Mouse (Mus musculus) hindbrain, embryonic 14.5 days (tissue): ENCODE measurements around the gene Prokr2. TPM values are rescaled to one million over a fixed set of nuclear protein-coding genes. Genes with fewer than 3 reads are reported as not detected.

Experiments
- ATAC-seq: fragments of 200-750 bp; cut with Nextera tagmentation; 2 replicates; pipeline ENCODE4 v1.8.0; 2017; ENCODE audit warnings: moderate number of reproducible peaks, mild to moderate bottlenecking, moderate TSS enrichment, moderate library complexity; ENCODE audit not compliant: low FRiP score
- DNase-seq: peaks from one replicate; pipeline ENCODE4 v3.0.0-alpha.2; 2015; ENCODE audit warnings: low spot score
- H3K27ac ChIP-seq: fragments of 300-500 bp; sonication (generic); 2 replicates; pipeline ENCODE4 v1.5.1; 2014; ENCODE audit warnings: mild to moderate bottlenecking, moderate library complexity
- H3K27me3 ChIP-seq: fragments of 300-500 bp; sonication (generic); 2 replicates; pipeline ENCODE4 v1.6.1; 2014; ENCODE audit warnings: mild to moderate bottlenecking, low read length, mixed read lengths; ENCODE audit not compliant: control insufficient read depth, insufficient read depth
- H3K36me3 ChIP-seq: fragments of 300-500 bp; sonication (generic); replicated peaks from 2 replicates; pipeline ENCODE4 v1.6.1; 2014; ENCODE audit not compliant: control insufficient read depth, insufficient read depth
- H3K4me1 ChIP-seq: fragments of 300-500 bp; sonication (generic); replicated peaks from 2 replicates; pipeline ENCODE4 v1.6.1; 2014; ENCODE audit warnings: antibody characterized with exemption, low read length, mixed read lengths; ENCODE audit not compliant: control insufficient read depth, insufficient read depth
- H3K4me2 ChIP-seq: fragments of 300-500 bp; sonication (generic); replicated peaks from 2 replicates; pipeline ENCODE4 v1.6.1; 2014; ENCODE audit warnings: mild to moderate bottlenecking, moderate library complexity
- H3K4me3 ChIP-seq: fragments of 300-500 bp; sonication (generic); replicated peaks from 2 replicates; pipeline ENCODE4 v1.5.1; 2014; ENCODE audit warnings: mild to moderate bottlenecking, low read length
- H3K9ac ChIP-seq: fragments of 300-500 bp; sonication (generic); 2 replicates; pipeline ENCODE4 v1.6.1; 2014
- H3K9me3 ChIP-seq: fragments of 300-500 bp; sonication (generic); 2 replicates; pipeline ENCODE4 v1.6.1; 2016; ENCODE audit warnings: low read length; ENCODE audit not compliant: control insufficient read depth
- WGBS: fragments of 180-500 bp; shearing (Covaris S2); extraction: QIAGEN DNeasy Blood & Tissue Kit; methylation state at CpG from one replicate; pipeline ENCODE4 v1.1.7; 2014; 5-methylcytosine and 5-hydroxymethylcytosine counted together
- polyA plus RNA-seq: library from polyadenylated mRNA; unstranded; fragments of >200 nt; fragmentation: Nextera tagmentation; extraction: Ambion mirVana; gene quantifications from 2 replicates; pipeline ENCODE4 v1.2.1, GENCODE M21; 2014

The Prokr2 gene
- polyA plus RNA-seq, 1 experiment from 2014 or later = 4.5 TPM

DNA sequence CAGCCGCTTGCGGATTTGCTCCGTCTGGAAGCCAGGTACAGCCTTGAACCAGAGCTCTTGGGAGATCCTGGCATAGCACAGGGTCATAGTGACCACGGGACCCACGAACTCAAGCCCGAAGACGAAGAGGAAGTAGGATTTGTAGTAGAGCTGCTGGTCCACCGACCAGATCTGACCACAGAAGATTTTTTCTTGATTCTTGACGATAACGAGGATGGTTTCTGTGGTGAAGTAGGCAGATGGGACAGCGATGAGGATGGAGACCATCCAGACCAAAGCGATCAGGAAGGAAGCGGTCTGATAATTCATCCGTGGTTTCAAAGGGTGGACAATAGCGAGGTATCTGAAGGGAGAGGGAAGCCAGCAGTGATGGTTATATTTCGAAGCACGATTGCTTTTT lies 11.5 kb downstream of the Prokr2 start:
- H3K4me2 ChIP-seq = no peak overlapping the region
- no peaks in the 10 kb centered on the region for H3K27me3 ChIP-seq
- H3K9ac ChIP-seq = no peak overlapping the region
- ATAC-seq = no peak
- WGBS = 93% methylated on average over 17 of the region's 17 CpGs
- no peaks in the 10 kb centered on the region for H3K4me1 ChIP-seq
- no peaks in the 10 kb centered on the region for H3K36me3 ChIP-seq
- H3K4me3 ChIP-seq = no peak overlapping the region
- H3K9me3 ChIP-seq = no peaks in the 10 kb centered on the region
- H3K27ac ChIP-seq = no peak overlapping the region
- no peak for DNase-seq

DNA sequence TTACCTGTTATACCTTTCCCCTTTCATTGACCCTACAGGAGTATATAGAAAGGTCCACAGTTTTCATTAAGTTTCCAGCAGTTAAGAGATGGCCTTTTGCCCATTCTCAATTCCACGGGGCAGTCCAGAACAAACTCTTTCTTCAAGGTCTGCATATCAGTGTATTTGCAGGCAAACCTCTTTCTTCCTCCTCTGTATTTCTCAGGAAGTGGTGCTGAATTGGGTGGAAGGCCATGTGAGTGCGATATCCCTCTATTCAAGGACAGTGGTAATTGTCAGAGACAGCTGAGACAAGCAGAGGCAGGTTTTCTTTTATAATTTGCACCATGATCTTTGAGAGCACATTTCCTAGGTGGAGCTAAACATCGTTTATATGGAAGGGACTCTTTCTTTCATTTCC lies 16.8 kb downstream of the Prokr2 start:
- Histone ChIP-seq H3K4me2 (no peak overlapping the region), H3K9ac (no peak overlapping the region), H3K27ac (no peak overlapping the region), H3K36me3 (no peaks in the 10 kb centered on the region), H3K4me3 (no peak overlapping the region), H3K4me1 (no peaks in the 10 kb centered on the region), H3K27me3 (no peaks in the 10 kb centered on the region), H3K9me3 (no peaks in the 10 kb centered on the region)
- 88% methylated on average over 3 of the region's 3 CpGs for WGBS
- ATAC-seq (no peak), DNase-seq (no peak)

GRCm38 (mm10) chr2:132343846-132344245 lies 41.4 kb downstream of the Prokr2 start:
- Histone ChIP-seq H3K4me3 (no peak overlapping the region), H3K4me1 (no peaks in the 10 kb centered on the region), H3K36me3 (no peaks in the 10 kb centered on the region), H3K27ac (no peak overlapping the region), H3K9ac (no peak overlapping the region), H3K27me3 (no peaks in the 10 kb centered on the region), H3K9me3 (no peaks in the 10 kb centered on the region), H3K4me2 (no peak overlapping the region)
- DNase-seq (no peak), ATAC-seq (no peak)
- 88% methylated on average over 11 of the region's 11 CpGs for WGBS

- Histone ChIP-seq H3K27me3 (no peaks in the 10 kb centered on the region), H3K27ac (no peak overlapping the region), H3K4me3 (no peak overlapping the region), H3K36me3 (no peaks in the 10 kb centered on the region), H3K9me3 (no peaks in the 10 kb centered on the region), H3K9ac (no peak overlapping the region), H3K4me2 (no peak overlapping the region), H3K4me1 (no peaks in the 10 kb centered on the region)
- DNase-seq (no peak), ATAC-seq (no peak)
- WGBS = 90% methylated on average over 3 of the region's 3 CpGs
Observed at GRCm38 (mm10) chr2:132341293-132341692, 44.0 kb downstream of the Prokr2 start.

DNA sequence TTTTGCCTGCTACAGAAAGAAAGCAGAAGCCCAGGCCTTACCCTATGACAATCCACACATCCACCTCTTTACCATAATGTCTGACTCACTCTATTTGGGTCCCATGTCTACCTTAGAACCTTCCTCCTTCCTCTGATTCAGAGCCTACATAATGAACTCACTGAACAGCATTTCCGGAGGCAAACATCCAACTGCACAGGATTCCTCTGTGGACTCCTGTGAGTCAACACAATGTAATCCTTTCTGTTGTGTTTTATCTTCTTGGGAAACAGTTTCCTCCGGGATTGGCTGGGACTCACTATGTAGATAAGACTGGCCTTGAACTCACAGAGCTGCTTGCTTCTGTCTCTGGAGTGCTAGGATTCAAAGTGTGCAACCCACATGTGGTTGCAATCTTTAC lies 44.9 kb downstream of the Prokr2 start:
- H3K36me3 ChIP-seq = no peaks in the 10 kb centered on the region
- no peak overlapping the region for H3K27ac ChIP-seq
- H3K27me3 ChIP-seq = no peaks in the 10 kb centered on the region
- no peak for ATAC-seq
- no peak overlapping the region for H3K4me2 ChIP-seq
- 86% methylated on average over 2 of the region's 2 CpGs for WGBS
- H3K4me3 ChIP-seq = no peak overlapping the region
- no peak for DNase-seq
- no peaks in the 10 kb centered on the region for H3K9me3 ChIP-seq
- H3K9ac ChIP-seq = no peak overlapping the region
- H3K4me1 ChIP-seq = no peaks in the 10 kb centered on the region

GRCm38 (mm10) chr2:132337202-132337601 lies 48.0 kb downstream of the Prokr2 start:
- Histone ChIP-seq H3K9ac (no peak overlapping the region), H3K4me3 (no peak overlapping the region), H3K4me1 (no peaks in the 10 kb centered on the region), H3K27ac (no peak overlapping the region), H3K36me3 (no peaks in the 10 kb centered on the region), H3K27me3 (no peaks in the 10 kb centered on the region), H3K9me3 (no peaks in the 10 kb centered on the region), H3K4me2 (no peak overlapping the region)
- 80% methylated on average over 2 of the region's 2 CpGs for WGBS
- DNase-seq = no peak
- no peak for ATAC-seq

DNA sequence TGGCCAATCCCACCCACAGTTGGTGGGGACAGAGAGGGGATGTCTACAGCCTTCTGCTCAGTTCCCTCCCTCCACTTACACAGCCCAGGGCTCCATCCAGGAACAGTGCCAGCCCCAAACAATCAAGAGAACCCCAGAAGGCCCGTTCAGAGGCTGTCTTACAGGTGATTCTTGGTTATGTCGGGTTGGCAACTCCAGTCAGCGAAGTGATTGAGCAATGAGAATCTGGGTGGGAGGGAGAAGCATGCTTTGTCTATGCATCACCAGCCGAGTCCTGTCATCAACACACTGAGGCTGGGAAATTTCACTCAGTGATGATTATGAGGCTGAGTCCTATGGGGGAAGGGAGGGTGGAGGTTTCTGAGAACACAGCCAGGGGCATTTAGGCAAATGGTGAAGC lies 61.7 kb downstream of the Prokr2 start:
- Histone ChIP-seq H3K4me3 (no peak overlapping the region), H3K27ac (no peak overlapping the region), H3K9me3 (no peaks in the 10 kb centered on the region), H3K27me3 (no peaks in the 10 kb centered on the region), H3K9ac (no peak overlapping the region), H3K4me2 (no peak overlapping the region), H3K4me1 (no peaks in the 10 kb centered on the region), H3K36me3 (no peaks in the 10 kb centered on the region)
- no peak for ATAC-seq
- no peak for DNase-seq
- WGBS = 61% methylated on average over 4 of the region's 4 CpGs

GRCm38 (mm10) chr2:132320516-132320915 lies 64.7 kb downstream of the Prokr2 start:
- no peaks in the 10 kb centered on the region for H3K27me3 ChIP-seq
- ATAC-seq (no peak), DNase-seq (no peak)
- H3K4me1 ChIP-seq = no peaks in the 10 kb centered on the region
- WGBS = 65% methylated on average over 5 of the region's 5 CpGs
- H3K36me3 ChIP-seq = no peaks in the 10 kb centered on the region
- no peaks in the 10 kb centered on the region for H3K9me3 ChIP-seq
- no peak overlapping the region for H3K9ac ChIP-seq
- H3K4me2 ChIP-seq = no peak overlapping the region
- H3K27ac ChIP-seq = no peak overlapping the region
- no peak overlapping the region for H3K4me3 ChIP-seq

DNA sequence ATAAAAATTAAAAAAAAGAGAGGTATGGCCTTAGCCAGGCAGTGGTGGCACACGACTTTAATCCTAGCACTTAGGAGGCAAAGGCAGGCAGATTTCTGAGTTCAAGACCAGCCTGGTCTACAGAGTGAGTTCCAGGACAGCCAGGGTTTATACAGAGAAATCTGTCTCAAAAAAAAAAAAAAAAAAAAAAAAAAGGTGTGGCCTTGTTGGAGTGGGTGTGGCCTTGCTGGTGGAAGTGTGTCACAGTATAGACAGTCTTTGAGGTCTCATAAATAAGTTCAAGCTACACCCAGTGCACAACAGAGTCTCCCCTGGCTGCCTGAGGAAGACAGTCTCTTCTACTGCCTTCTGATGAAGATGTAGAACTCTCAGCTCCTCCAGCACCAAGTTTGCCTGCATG lies 68.1 kb downstream of the Prokr2 start:
- no peaks in the 10 kb centered on the region for H3K27me3 ChIP-seq
- WGBS = 89% methylated on average over 1 of the region's 1 CpGs
- ATAC-seq (no peak), DNase-seq (no peak)
- no peak overlapping the region for H3K27ac ChIP-seq
- no peak overlapping the region for H3K4me2 ChIP-seq
- H3K4me1 ChIP-seq = no peaks in the 10 kb centered on the region
- no peaks in the 10 kb centered on the region for H3K9me3 ChIP-seq
- H3K36me3 ChIP-seq = no peaks in the 10 kb centered on the region
- H3K9ac ChIP-seq = no peak overlapping the region
- no peak overlapping the region for H3K4me3 ChIP-seq

DNA sequence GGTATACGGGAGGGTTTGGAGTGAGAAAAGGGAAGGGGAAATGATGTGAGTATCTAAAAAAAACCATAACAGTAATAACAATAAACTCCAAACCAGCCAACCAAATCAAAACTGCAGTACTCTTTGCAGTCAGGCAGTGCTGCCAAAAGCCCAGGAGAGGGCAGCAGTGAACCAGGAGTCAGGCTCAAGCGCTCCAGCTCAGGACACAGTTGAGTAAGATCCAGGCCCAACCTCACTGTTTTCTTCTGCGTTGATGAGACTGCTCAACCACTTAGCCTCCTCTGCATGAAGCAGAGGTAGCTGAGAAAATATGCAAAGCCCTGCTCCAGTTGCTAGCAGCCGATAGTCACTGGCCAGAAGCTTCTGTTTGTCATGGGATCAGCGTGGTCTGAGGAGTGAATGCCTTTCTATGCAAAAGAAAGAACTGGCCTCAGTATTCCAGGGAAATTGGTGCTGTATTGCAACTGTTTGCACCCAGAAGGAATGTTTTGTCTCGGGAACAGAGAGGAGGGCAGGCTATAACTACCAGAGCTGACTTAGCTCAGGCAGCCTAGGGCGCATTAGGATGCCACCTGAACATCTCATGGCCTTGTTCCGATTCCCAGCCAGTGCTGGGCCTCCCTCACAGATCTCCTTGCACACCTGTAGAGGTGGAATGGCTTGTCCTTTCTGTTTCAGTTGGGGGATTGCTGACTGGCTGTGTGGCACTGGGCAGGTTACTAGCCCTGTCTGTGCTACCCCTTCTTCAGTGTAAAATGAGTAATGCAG lies 69.0 kb downstream of the Prokr2 start:
- no peaks in the 10 kb centered on the region for H3K4me1 ChIP-seq
- H3K27me3 ChIP-seq = no peaks in the 10 kb centered on the region
- no peaks in the 10 kb centered on the region for H3K9me3 ChIP-seq
- no peak overlapping the region for H3K4me3 ChIP-seq
- H3K4me2 ChIP-seq = no peak overlapping the region
- peak; percentile 79 for ATAC-seq
- WGBS = 39% methylated on average over 8 of the region's 8 CpGs
- no peaks in the 10 kb centered on the region for H3K36me3 ChIP-seq
- no peak overlapping the region for H3K27ac ChIP-seq
- H3K9ac ChIP-seq = no peak overlapping the region
- DNase-seq = peak; percentile 88
